ENCODE assay signal across 9 mouse cellular contexts in the genomic region with DNA sequence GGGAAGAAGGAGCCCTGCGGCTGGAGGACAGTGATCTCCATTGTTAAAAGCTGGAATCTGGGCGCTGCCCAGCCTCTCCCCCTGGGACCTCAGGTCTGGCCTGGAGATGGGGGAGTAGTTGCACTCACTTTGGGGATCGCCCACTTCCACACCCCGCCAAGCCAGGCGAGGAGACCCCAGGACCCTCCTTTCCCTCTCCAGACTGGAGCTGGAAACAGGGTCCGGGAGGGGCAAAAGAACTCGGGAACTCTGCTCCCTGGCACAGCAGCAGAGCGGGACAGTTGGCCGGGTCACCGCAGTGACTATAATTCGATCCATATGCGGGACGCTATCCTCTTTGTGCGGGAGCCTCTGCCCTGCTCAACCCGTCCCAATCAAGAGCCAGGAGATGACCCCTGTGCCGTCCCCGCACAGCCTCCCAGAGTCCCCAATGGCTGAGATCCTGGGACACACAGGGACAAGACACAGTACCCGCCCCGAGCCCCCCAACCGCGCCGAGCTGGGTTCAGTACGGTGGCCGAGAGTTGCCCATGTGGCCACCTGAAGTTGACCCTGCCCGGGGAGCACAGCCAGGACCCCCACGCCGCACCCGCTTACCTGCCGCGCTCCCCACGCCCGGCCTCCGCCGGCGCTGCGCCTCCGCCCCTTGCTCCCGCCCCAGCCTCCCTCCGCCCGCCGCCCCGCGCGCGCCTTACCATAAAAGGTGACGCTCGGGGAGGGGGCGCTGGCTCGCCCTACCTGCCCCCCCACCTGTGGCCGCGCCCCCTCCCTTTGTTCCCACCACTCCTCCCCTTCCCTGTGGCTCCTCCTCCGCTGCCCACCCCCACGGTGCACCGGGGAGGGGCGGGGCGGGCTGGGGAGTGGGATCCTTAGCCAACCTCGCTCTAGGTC. TPM values are rescaled to one million over a fixed set of nuclear protein-coding genes. Genes with fewer than 3 reads are reported as not detected.
A peak's percentile ranks its signal among the peaks of the same experiment; 100 is the strongest.
DNase-seq lines count a peak whose midpoint lies in the region; ATAC-seq and TF ChIP-seq lines count a peak whose summit lies in the region.
"Had no signal": no experiment of that assay in that cellular context is flagged by ENCODE, and none has a peak within 500 bp of the region (broad histone marks: within the 10 kb centered on the region; RNA-seq: fewer than 3 reads in every experiment).

No protein-coding gene starts in this region.

- peak; percentile 33; the same call in 1 of the 2 replicates for TF ChIP-seq POLR2A in heart, adult 2 months (IDR thresholded peaks at IDR 0.05; ENCODE audit: insufficient read depth, low read depth, low read length)

- H3K9me3 ChIP-seq in heart, embryonic 12.5 days (replicated peaks): no peaks in the 10 kb centered on the region
- H3K9me3 ChIP-seq in limb, embryonic 12.5 days: no peaks in the 10 kb centered on the region
- no peaks in the 10 kb centered on the region for H3K9me3 ChIP-seq in neural tube, embryonic 12.5 days

- H3K4me2 ChIP-seq in heart, embryonic 12.5 days: peak overlapping the region; percentile 91
- peak overlapping the region; percentile 88 for H3K4me2 ChIP-seq in limb, embryonic 12.5 days
- peak overlapping the region; percentile 90 for H3K4me2 ChIP-seq in neural tube, embryonic 12.5 days (replicated peaks)

- TF ChIP-seq EP300 in heart, adult 2 months (IDR thresholded peaks at IDR 0.05; ENCODE audit: insufficient read depth, low read depth, low read length): no peak

- peak overlapping the region; percentile 74 for H3K4me3 ChIP-seq in heart, adult 2 months
- H3K4me3 ChIP-seq in heart, embryonic 12.5 days: peak overlapping the region; percentile 76
- H3K4me3 ChIP-seq in limb, embryonic 12.5 days (replicated peaks): peak overlapping the region; percentile 66
- peak overlapping the region; percentile 52 for H3K4me3 ChIP-seq in neural tube, embryonic 12.5 days

- ATAC-seq in Patski: peak; percentile 7
- ATAC-seq in heart, embryonic 12.5 days (ENCODE audit: insufficient number of reproducible peaks, low FRiP score): peak; percentile 31; the same call in 1 of the 2 replicates
- peak; percentile 46 for ATAC-seq in limb, embryonic 12.5 days (ENCODE audit: insufficient number of reproducible peaks, insufficient read depth, low FRiP score, low TSS enrichment, low read depth)
- peak; percentile 58 for ATAC-seq in neural tube, embryonic 12.5 days (ENCODE audit: low FRiP score, low read depth)
- no peak for ATAC-seq in monocyte, adult 5-6 weeks (replicated peaks; ENCODE audit: insufficient number of reproducible peaks, low FRiP score, low TSS enrichment, poor library complexity, severe bottlenecking)

- in situ Hi-C loops in Patski (cut with MboI; ENCODE audit: low pct_unique_long_range_greater_than_20kb): no loop called here

- H3K27ac ChIP-seq in heart, adult 2 months: peak overlapping the region; percentile 92
- peak overlapping the region; percentile 84 for H3K27ac ChIP-seq in heart, embryonic 12.5 days (ENCODE audit: poor library complexity, severe bottlenecking)
- peak overlapping the region; percentile 84 for H3K27ac ChIP-seq in limb, embryonic 12.5 days
- no peak overlapping the region for H3K27ac ChIP-seq in neural tube, embryonic 12.5 days

- H3K36me3 ChIP-seq in heart, adult 2 months (ENCODE audit: control insufficient read depth, insufficient read depth, low read length): no peaks in the 10 kb centered on the region
- H3K36me3 ChIP-seq in heart, embryonic 12.5 days: peaks cover 13% of the 10 kb centered on the region
- H3K36me3 ChIP-seq in limb, embryonic 12.5 days: peaks cover 15% of the 10 kb centered on the region
- H3K36me3 ChIP-seq in neural tube, embryonic 12.5 days: no peaks in the 10 kb centered on the region

- CTCF ChIA-PET in Patski (lab: Charles Lee): no interaction called here

- intact Hi-C loops in heart, adult 2 months (cut with DNase I): loop anchor here (2.0 kb wide), 1 partner anchor 19 kb away; a partner anchor contains a TSS
- intact Hi-C loops in heart, postnatal 25 days (cut with DNase I): no loop called here

- 3% methylated on average over 48 of the region's 57 CpGs for WGBS in heart, adult 2 months
- under 1% methylated on average over 54 of the region's 57 CpGs for WGBS in heart, embryonic 12.5 days
- 2% methylated on average over 46 of the region's 57 CpGs for WGBS in limb, embryonic 12.5 days
- under 1% methylated on average over 50 of the region's 57 CpGs for WGBS in neural tube, embryonic 12.5 days

- H3K27me3 ChIP-seq in heart, adult 2 months (ENCODE audit: control insufficient read depth, insufficient read depth, low read length): no peaks in the 10 kb centered on the region
- H3K27me3 ChIP-seq in Patski: no peaks in the 10 kb centered on the region
- no peaks in the 10 kb centered on the region for H3K27me3 ChIP-seq in heart, embryonic 12.5 days (replicated peaks)
- no peaks in the 10 kb centered on the region for H3K27me3 ChIP-seq in limb, embryonic 12.5 days
- H3K27me3 ChIP-seq in neural tube, embryonic 12.5 days (replicated peaks): peaks cover 13% of the 10 kb centered on the region

- peak overlapping the region; percentile 91 for H3K9ac ChIP-seq in heart, adult 2 months (ENCODE audit: low read depth, low read length)
- H3K9ac ChIP-seq in heart, embryonic 12.5 days: peak overlapping the region; percentile 87
- H3K9ac ChIP-seq in limb, embryonic 12.5 days (replicated peaks): peak overlapping the region; percentile 78
- peak overlapping the region; percentile 76 for H3K9ac ChIP-seq in neural tube, embryonic 12.5 days

- no peaks in the 10 kb centered on the region for H3K79me2 ChIP-seq in heart, adult 2 months (replicated peaks; ENCODE audit: control insufficient read depth, insufficient read depth, low read length)

- POLR2A ChIA-PET in Patski (lab: Charles Lee): interaction anchor here (0.9 kb wide), 1 partner anchor 9 kb away, joined by 3 read pairs; no protein-coding TSS in a partner anchor

- DNase-seq in heart, adult 2 months: peak; percentile 58 to 62
- DNase-seq in heart, postnatal 25 days (ENCODE audit: low spot score): no peak
- no peak for DNase-seq in Patski (ENCODE audit: low read depth, low spot score)
- no peak for DNase-seq in gastrocnemius, adult 18-20 months (ENCODE audit: low spot score)

- no peak for TF ChIP-seq CTCF in heart, adult 2 months (IDR thresholded peaks at IDR 0.05)
- no peak for TF ChIP-seq CTCF in Patski (IDR thresholded peaks at IDR 0.05)

- H3K4me1 ChIP-seq in heart, adult 2 months (ENCODE audit: control insufficient read depth, insufficient read depth, low read length): peaks cover 27% of the 10 kb centered on the region
- peaks cover 51% of the 10 kb centered on the region for H3K4me1 ChIP-seq in heart, embryonic 12.5 days (replicated peaks)
- peaks cover 26% of the 10 kb centered on the region for H3K4me1 ChIP-seq in limb, embryonic 12.5 days (replicated peaks)
- H3K4me1 ChIP-seq in neural tube, embryonic 12.5 days: peaks cover 21% of the 10 kb centered on the region

RNA-seq across cellular contexts. Expression of a gene that starts 6.4 kb away (rescaled TPM):
- 100 to 1,000 TPM; 236 to 263 TPM for total RNA-seq in heart, adult 2 months (2021)
- polyA plus RNA-seq in heart, adult 2 months (2012; rRNA removed): 297 and 303 TPM in 2 replicates
- total RNA-seq in heart, postnatal 25 days (2021): 100 to 1,000 TPM; 298 to 316 TPM
- 90.1 TPM for polyA plus RNA-seq in Patski (2021)
- 70.1 and 70.6 TPM in 2 replicates for polyA plus RNA-seq in heart, embryonic 12.5 days (2016; fragmentation: Nextera tagmentation; extraction: Ambion mirVana)
- 65.4 and 78.9 TPM in 2 replicates for polyA plus RNA-seq in limb, embryonic 12.5 days (2016; fragmentation: Nextera tagmentation; extraction: Ambion mirVana)
- polyA plus RNA-seq in neural tube, embryonic 12.5 days (2016; fragmentation: Nextera tagmentation; extraction: Ambion mirVana): 30.6 and 37.0 TPM in 2 replicates
- not detected in 3 replicates for total RNA-seq in monocyte, adult 5-6 weeks (2017)
- 1 to 10 TPM in 1 of 2 experiments, under 1 TPM in 1; 0.90 to 1.1 TPM for total RNA-seq in gastrocnemius, adult 18-20 months (2021)
- total RNA-seq: MEL had no signal

RNA-seq across cellular contexts. Expression of a gene that starts 18.9 kb away (rescaled TPM):
- total RNA-seq in heart, adult 2 months (2021): 10 to 100 TPM; 16.5 to 20.2 TPM
- 35.5 and 36.6 TPM in 2 replicates for polyA plus RNA-seq in heart, adult 2 months (2012; rRNA removed)
- 10 to 100 TPM; 21.2 to 28.9 TPM for total RNA-seq in heart, postnatal 25 days (2021)
- 0.05 TPM for polyA plus RNA-seq in Patski (2021)
- 0.19 and 0.37 TPM in 2 replicates for polyA plus RNA-seq in heart, embryonic 12.5 days (2016; fragmentation: Nextera tagmentation; extraction: Ambion mirVana)
- polyA plus RNA-seq in limb, embryonic 12.5 days (2016; fragmentation: Nextera tagmentation; extraction: Ambion mirVana): 0.80 and 0.87 TPM in 2 replicates
- 0.26 and 0.43 TPM in 2 replicates for polyA plus RNA-seq in neural tube, embryonic 12.5 days (2016; fragmentation: Nextera tagmentation; extraction: Ambion mirVana)
- not detected in 3 replicates for total RNA-seq in monocyte, adult 5-6 weeks (2017)
- under 1 TPM; 0.55 to 0.62 TPM for total RNA-seq in gastrocnemius, adult 18-20 months (2021)
- total RNA-seq: MEL had no signal

RNA-seq across cellular contexts. Expression of a gene that starts 24.1 kb away (rescaled TPM):
- 100 to 1,000 TPM; 118 to 132 TPM for total RNA-seq in heart, adult 2 months (2021)
- polyA plus RNA-seq in heart, adult 2 months (2012; rRNA removed): 183 and 258 TPM in 2 replicates
- total RNA-seq in heart, postnatal 25 days (2021): 100 to 1,000 TPM; 105 to 117 TPM
- polyA plus RNA-seq in Patski (2021): 0.15 TPM
- polyA plus RNA-seq in heart, embryonic 12.5 days (2016; fragmentation: Nextera tagmentation; extraction: Ambion mirVana): 0.21 and 0.24 TPM in 2 replicates
- not detected in 2 replicates for polyA plus RNA-seq in limb, embryonic 12.5 days (2016; fragmentation: Nextera tagmentation; extraction: Ambion mirVana)
- not detected in 2 replicates for polyA plus RNA-seq in neural tube, embryonic 12.5 days (2016; fragmentation: Nextera tagmentation; extraction: Ambion mirVana)
- not detected in 3 replicates for total RNA-seq in monocyte, adult 5-6 weeks (2017)
- 10 to 100 TPM; 13.3 to 15.7 TPM for total RNA-seq in gastrocnemius, adult 18-20 months (2021)
- total RNA-seq: MEL had no signal

Comparison
In these comparisons a context has a peak if more than half of its experiments do, and no peak if none do; other contexts are left out.
1. DNase-seq: peak in heart, adult 2 months (2 of 2); none in heart, postnatal 25 days (single experiment), Patski (single experiment) and gastrocnemius, adult 18-20 months (single experiment).
2. RNA of a gene that starts 18.9 kb away (polyA plus RNA-seq): 35.5 to 36.6 TPM in heart, adult 2 months; 0.80 to 0.87 TPM in limb, embryonic 12.5 days, 0.26 to 0.43 TPM in neural tube, embryonic 12.5 days, 0.19 to 0.37 TPM in heart, embryonic 12.5 days and 0.05 TPM in Patski (single experiment); every median in the first group is over 10 times any median in the second.
3. RNA of a gene that starts 24.1 kb away (polyA plus RNA-seq): 183 to 258 TPM in heart, adult 2 months; 0.21 to 0.24 TPM in heart, embryonic 12.5 days, 0.15 TPM in Patski (single experiment), not detected in limb, embryonic 12.5 days and not detected in neural tube, embryonic 12.5 days; every median in the first group is over 100 times any median in the second.
4. Peak in every context shown above with its lines, with median percentiles within 50 percentile points of each other: H3K4me3 ChIP-seq, H3K9ac ChIP-seq and H3K4me2 ChIP-seq.